Mouse (Mus musculus): ENCODE results near the gene Itprid1. TPM values are rescaled to one million over a fixed set of nuclear protein-coding genes. Genes with fewer than 3 reads are reported as not detected.
A peak's percentile ranks its signal among the peaks of the same experiment; 100 is the strongest.

The Itprid1 gene
- polyA plus RNA-seq, 1 experiment from 2014 or later: not detected

- H3K36me3 ChIP-seq: no peaks in the 10 kb centered on the region
- no peak for ATAC-seq (ENCODE audit: low FRiP score, low read depth)
- H3K4me2 ChIP-seq (replicated peaks): no peak overlapping the region
- H3K27me3 ChIP-seq (replicated peaks): no peaks in the 10 kb centered on the region
- no peak overlapping the region for H3K9ac ChIP-seq
- 84% methylated on average over 5 of the region's 5 CpGs for WGBS
- H3K27ac ChIP-seq: no peak overlapping the region
- no peak overlapping the region for H3K4me3 ChIP-seq
- no peaks in the 10 kb centered on the region for H3K4me1 ChIP-seq
- H3K9me3 ChIP-seq: no peaks in the 10 kb centered on the region
Observed at GRCm38 (mm10) chr6:55919206-55919605, 82.5 kb downstream of the Itprid1 start.

DNA sequence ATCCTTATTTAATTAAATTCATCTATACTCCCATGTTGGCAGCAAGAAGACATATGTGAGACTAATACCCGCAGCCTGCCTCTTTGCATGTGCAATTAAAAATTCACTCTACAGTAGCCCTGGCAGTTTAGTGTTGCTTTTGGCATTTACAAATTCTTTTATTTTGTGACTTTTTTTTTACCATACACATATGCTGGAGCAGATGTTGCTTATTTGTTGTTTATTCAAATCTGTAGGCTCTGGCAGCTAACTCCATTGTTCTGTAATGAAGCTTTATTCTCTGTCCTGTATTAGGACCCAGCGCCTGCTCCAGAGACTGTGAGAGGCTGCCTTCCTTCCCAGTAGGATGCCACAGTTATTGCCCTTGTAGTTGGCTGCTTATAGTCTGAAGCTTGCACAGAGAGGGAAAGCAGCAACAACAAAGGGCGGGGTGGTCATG is 83.6 kb downstream of the Itprid1 start:
- no peaks in the 10 kb centered on the region for H3K4me1 ChIP-seq
- no peaks in the 10 kb centered on the region for H3K36me3 ChIP-seq
- 36% methylated on average over 3 of the region's 3 CpGs for WGBS
- peak; percentile 82 for ATAC-seq (ENCODE audit: low FRiP score, low read depth)
- no peak overlapping the region for H3K27ac ChIP-seq
- no peaks in the 10 kb centered on the region for H3K27me3 ChIP-seq (replicated peaks)
- no peak overlapping the region for H3K4me3 ChIP-seq
- no peak overlapping the region for H3K9ac ChIP-seq
- no peak overlapping the region for H3K4me2 ChIP-seq (replicated peaks)
- H3K9me3 ChIP-seq: no peaks in the 10 kb centered on the region

DNA sequence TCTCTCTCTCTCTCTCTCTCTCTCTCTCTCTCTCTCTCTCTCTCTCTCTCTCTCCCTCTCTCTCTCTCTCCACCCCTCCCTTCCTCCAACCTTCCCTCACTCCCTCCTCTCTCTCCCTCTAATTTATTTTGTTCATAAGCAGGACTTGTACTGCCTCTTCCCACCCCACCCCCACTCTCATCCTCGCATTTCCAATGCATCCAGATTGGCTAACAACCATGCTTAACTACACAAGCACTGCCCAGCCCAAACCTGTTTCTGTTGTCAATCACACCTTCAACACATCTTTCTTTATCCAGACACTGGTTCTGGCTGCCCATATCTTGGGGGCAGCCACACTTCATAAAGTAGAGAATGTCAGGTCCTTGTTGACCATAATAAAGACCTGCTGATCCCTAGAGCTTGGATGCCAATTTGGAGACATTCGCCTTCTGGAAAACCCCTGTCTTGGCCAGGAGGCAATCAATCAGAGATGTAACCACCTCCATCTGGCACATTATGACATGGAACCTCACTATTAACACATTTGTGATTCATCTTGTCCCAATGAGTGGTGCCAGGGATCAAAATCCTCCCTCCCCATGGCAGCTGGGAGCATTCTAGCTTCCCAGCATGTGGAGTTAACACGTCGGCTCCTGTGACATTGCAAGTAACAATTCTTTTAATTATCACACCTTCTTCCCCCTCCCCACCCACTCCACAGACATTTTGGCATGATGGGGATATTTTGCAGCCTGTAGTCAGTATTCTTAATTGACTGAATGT is 84.4 kb downstream of the Itprid1 start:
- no peak overlapping the region for H3K4me2 ChIP-seq (replicated peaks)
- no peaks in the 10 kb centered on the region for H3K4me1 ChIP-seq
- H3K9me3 ChIP-seq: no peaks in the 10 kb centered on the region
- peak; percentile 76; the same call in 1 of the 2 replicates for ATAC-seq (ENCODE audit: low FRiP score, low read depth)
- no peak overlapping the region for H3K27ac ChIP-seq
- WGBS: 71% methylated on average over 4 of the region's 4 CpGs
- no peak overlapping the region for H3K4me3 ChIP-seq
- no peaks in the 10 kb centered on the region for H3K36me3 ChIP-seq
- no peaks in the 10 kb centered on the region for H3K27me3 ChIP-seq (replicated peaks)
- no peak overlapping the region for H3K9ac ChIP-seq

- 85% methylated on average over 1 of the region's 1 CpGs for WGBS
- no peak overlapping the region for H3K27ac ChIP-seq
- H3K27me3 ChIP-seq (replicated peaks): no peaks in the 10 kb centered on the region
- no peak for ATAC-seq (ENCODE audit: low FRiP score, low read depth)
- no peak overlapping the region for H3K9ac ChIP-seq
- H3K4me3 ChIP-seq: no peak overlapping the region
- no peaks in the 10 kb centered on the region for H3K4me1 ChIP-seq
- H3K9me3 ChIP-seq: no peaks in the 10 kb centered on the region
- no peaks in the 10 kb centered on the region for H3K36me3 ChIP-seq
- no peak overlapping the region for H3K4me2 ChIP-seq (replicated peaks)
Observed at GRCm38 (mm10) chr6:55944709-55945108, 108.0 kb downstream of the Itprid1 start.

DNA sequence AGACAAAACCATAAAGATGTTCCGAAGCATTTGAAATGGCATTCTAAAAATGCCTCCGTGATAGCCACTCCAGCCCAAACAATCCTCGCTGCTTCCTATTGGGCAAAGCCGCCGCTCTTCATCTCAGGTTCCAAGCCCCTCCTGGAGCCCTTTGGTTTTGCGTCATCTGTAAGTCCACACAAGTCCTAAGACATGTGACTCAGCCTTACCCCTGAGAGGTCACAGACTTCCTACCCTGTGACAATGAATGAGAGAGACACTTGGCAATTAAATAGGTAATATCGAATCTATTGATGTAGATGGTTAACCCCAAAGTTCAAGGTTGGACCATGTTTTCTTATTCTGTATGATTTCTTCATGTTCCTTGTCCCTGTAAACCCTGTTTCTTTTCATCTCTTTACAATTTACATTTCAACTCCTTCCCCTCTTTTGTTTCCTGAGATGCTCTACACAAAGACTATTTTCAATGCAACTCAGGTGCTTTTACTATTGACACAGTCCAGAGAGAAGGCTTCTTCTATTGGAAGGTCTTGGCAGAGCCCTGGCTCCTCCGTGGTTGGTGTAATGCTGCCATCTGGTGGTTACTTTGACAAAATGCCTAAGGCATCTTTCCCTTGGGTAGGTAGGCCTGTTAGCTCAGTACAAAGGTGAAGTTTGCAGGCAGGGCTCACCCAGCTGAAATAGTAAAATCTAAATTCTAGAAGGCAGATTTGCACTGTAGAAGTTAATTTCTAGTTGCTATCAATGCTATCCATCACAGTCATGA is 113.8 kb downstream of the Itprid1 start:
- WGBS: 77% methylated on average over 8 of the region's 8 CpGs
- Histone ChIP-seq H3K36me3 (no peaks in the 10 kb centered on the region), H3K4me3 (no peak overlapping the region), H3K27me3 (replicated peaks) (no peaks in the 10 kb centered on the region), H3K4me1 (no peaks in the 10 kb centered on the region), H3K27ac (no peak overlapping the region), H3K4me2 (replicated peaks) (no peak overlapping the region), H3K9ac (no peak overlapping the region), H3K9me3 (no peaks in the 10 kb centered on the region)
- peak; percentile 88 for ATAC-seq (ENCODE audit: low FRiP score, low read depth)

GRCm38 (mm10) chr6:55972998-55973397 is 136.3 kb downstream of the Itprid1 start:
- H3K9me3 ChIP-seq: no peaks in the 10 kb centered on the region
- no peak overlapping the region for H3K4me3 ChIP-seq
- no peak for ATAC-seq (ENCODE audit: low FRiP score, low read depth)
- H3K36me3 ChIP-seq: no peaks in the 10 kb centered on the region
- H3K27me3 ChIP-seq (replicated peaks): no peaks in the 10 kb centered on the region
- no peaks in the 10 kb centered on the region for H3K4me1 ChIP-seq
- H3K27ac ChIP-seq: no peak overlapping the region
- H3K4me2 ChIP-seq (replicated peaks): no peak overlapping the region
- H3K9ac ChIP-seq: no peak overlapping the region

DNA sequence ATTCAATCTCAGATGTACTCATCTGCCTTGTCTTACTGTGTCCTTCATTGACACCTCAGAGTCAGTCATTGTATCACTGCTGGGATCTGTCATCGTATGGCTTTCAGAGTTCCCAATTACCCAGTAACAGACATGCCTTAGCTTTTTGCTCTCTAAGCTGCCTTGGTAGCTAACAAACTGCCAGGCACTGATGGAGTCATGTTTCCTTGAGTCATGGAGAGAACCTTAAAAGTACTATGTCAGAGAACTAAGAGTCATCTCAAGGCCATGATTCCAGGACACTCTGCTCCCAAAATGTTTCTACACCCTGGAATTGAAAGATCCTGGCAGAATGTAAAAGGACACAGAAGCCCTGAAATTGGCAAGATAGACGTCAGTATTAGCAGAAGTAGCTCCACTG is 143.1 kb downstream of the Itprid1 start:
- H3K4me2 ChIP-seq (replicated peaks): no peak overlapping the region
- no peak overlapping the region for H3K27ac ChIP-seq
- 84% methylated on average over 2 of the region's 2 CpGs for WGBS
- no peaks in the 10 kb centered on the region for H3K36me3 ChIP-seq
- H3K4me1 ChIP-seq: no peaks in the 10 kb centered on the region
- no peaks in the 10 kb centered on the region for H3K27me3 ChIP-seq (replicated peaks)
- H3K9ac ChIP-seq: no peak overlapping the region
- no peak for ATAC-seq (ENCODE audit: low FRiP score, low read depth)
- no peak overlapping the region for H3K4me3 ChIP-seq
- no peaks in the 10 kb centered on the region for H3K9me3 ChIP-seq

- no peak for ATAC-seq (ENCODE audit: low FRiP score, low read depth)
- no peaks in the 10 kb centered on the region for H3K4me1 ChIP-seq
- no peak overlapping the region for H3K4me2 ChIP-seq (replicated peaks)
- no peak overlapping the region for H3K27ac ChIP-seq
- no peaks in the 10 kb centered on the region for H3K27me3 ChIP-seq (replicated peaks)
- no peak overlapping the region for H3K4me3 ChIP-seq
- H3K9me3 ChIP-seq: no peaks in the 10 kb centered on the region
- 77% methylated on average over 4 of the region's 4 CpGs for WGBS
- no peaks in the 10 kb centered on the region for H3K36me3 ChIP-seq
- no peak overlapping the region for H3K9ac ChIP-seq
Observed at GRCm38 (mm10) chr6:56008711-56009110, 172.0 kb downstream of the Itprid1 start.

GRCm38 (mm10) chr6:56012384-56012783 is 175.7 kb downstream of the Itprid1 start:
- Histone ChIP-seq H3K36me3 (no peaks in the 10 kb centered on the region), H3K4me1 (peaks cover 7% of the 10 kb centered on the region), H3K4me2 (replicated peaks) (no peak overlapping the region), H3K9me3 (no peaks in the 10 kb centered on the region), H3K4me3 (no peak overlapping the region), H3K9ac (no peak overlapping the region), H3K27me3 (replicated peaks) (no peaks in the 10 kb centered on the region), H3K27ac (no peak overlapping the region)
- WGBS: 63% methylated on average over 5 of the region's 5 CpGs
- ATAC-seq (ENCODE audit: low FRiP score, low read depth): no peak

DNA sequence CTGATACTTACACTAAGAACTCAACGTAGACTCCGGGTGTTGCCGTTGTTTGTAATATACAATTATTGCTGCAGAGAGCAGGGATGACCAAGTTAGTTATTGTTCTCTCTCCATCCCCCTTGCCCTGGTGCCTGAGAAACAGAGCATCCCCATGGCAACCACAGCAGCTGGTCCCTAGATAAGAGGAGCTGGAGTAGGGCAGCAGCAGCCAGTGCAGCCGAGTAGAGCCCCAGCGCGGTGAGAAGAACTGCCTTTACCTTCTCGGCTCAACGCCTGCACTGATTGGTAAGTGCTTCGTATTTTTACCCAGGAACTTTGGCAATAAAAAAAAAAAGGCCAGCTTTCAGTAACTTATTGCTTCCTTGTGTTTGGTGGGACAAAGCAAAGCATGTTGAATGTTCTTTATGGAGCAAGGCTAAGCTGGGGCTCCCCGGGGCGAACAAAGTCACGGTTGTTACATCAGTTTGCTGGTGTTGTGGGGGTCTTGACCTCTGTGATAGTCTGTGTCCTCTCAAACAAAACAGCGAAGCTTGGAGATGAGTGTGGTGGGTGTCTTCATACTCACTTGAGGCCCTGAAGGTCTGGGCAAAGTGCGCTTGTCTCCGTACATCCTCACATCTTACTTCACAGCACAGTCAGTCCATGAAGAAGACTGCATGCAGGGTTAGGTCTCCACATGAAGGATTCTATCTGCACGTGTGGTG is 180.7 kb downstream of the Itprid1 start, which contains the start of gene Ppp1r17:
Ppp1r17 (plus strand) TSS at position 207 of the 704 bp plus-strand sequence.
- H3K27me3 ChIP-seq (replicated peaks): no peaks in the 10 kb centered on the region
- no peak within 1 kb of the TSS for H3K27ac ChIP-seq
- no peaks in the 10 kb centered on the region for H3K36me3 ChIP-seq
- H3K9ac ChIP-seq: 0 out of 2 replicates have a peak within 1 kb of the TSS, but pooled peaks have one; percentile 2
- peak within 1 kb of the TSS; percentile 39 for H3K4me2 ChIP-seq (replicated peaks)
- ATAC-seq (ENCODE audit: low FRiP score, low read depth): peak; percentile 86
- peaks cover 11% of the 10 kb centered on the region for H3K4me1 ChIP-seq
- 32% methylated on average over 16 of the region's 16 CpGs for WGBS
- H3K9me3 ChIP-seq: no peaks in the 10 kb centered on the region
- peak within 1 kb of the TSS; percentile 11; the same call in 1 of the 2 replicates for H3K4me3 ChIP-seq

- Histone ChIP-seq H3K4me1 (peaks cover 11% of the 10 kb centered on the region), H3K4me3 (no peak overlapping the region), H3K4me2 (replicated peaks) (no peak overlapping the region), H3K9ac (no peak overlapping the region), H3K36me3 (no peaks in the 10 kb centered on the region), H3K27ac (no peak overlapping the region), H3K9me3 (no peaks in the 10 kb centered on the region), H3K27me3 (replicated peaks) (no peaks in the 10 kb centered on the region)
- WGBS: 74% methylated on average over 2 of the region's 2 CpGs
- no peak for ATAC-seq (ENCODE audit: low FRiP score, low read depth)
Observed at GRCm38 (mm10) chr6:56019632-56020031, 182.9 kb downstream of the Itprid1 start.

- no peaks in the 10 kb centered on the region for H3K9me3 ChIP-seq
- 64% methylated on average over 2 of the region's 2 CpGs for WGBS
- ATAC-seq (ENCODE audit: low FRiP score, low read depth): no peak
Observed at GRCm38 (mm10) chr6:56025533-56025932, 188.8 kb downstream of the Itprid1 start.

More at GRCm38 (mm10) chr6:56025533-56025932, 188.8 kb downstream of the Itprid1 start:
- no peaks in the 10 kb centered on the region for H3K27me3 ChIP-seq (replicated peaks)
- H3K4me3 ChIP-seq: no peak overlapping the region
- H3K27ac ChIP-seq: no peak overlapping the region
- H3K36me3 ChIP-seq: no peaks in the 10 kb centered on the region
- no peaks in the 10 kb centered on the region; the same call in 1 of the 2 replicates for H3K4me1 ChIP-seq
- H3K4me2 ChIP-seq (replicated peaks): no peak overlapping the region
- no peak overlapping the region for H3K9ac ChIP-seq

Data from neural tube, embryonic 12.5 days (tissue).